33 mouse cellular contexts compared by ENCODE assay signal in the genomic region with DNA sequence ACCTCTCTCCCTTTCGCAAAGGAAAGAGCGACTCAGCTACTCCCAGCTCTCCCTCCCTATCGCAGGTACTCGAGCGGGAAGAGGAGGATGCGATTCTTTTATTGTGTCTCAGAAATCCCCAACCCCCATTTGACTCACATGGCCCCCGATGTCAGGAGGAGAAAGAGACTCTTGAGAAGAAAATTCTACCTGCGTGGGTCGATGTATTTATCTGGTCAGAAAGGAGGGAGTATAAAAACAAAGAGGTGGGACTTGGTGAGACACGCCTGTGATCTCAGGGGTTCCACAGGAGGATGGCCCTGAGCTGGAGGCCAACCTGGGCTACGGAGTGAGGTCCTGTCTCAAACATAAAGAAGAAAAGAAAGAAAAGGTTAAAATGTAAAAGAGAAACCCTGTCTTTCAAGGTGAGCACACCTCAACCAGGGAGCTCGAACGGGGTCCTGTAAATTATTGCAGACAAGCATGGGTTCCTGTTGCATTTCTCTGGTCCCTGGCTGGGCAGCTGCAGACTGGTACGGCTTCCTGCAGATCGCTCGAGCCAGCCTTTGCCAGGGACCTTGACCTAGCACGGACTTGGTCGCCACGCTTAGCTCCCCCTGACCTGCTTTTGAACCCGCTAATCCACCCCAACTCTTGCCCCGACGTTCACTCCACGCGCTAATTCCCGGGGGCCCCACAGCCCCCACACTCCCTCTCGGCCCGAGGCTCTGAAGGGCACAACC. TPM values are rescaled to one million over a fixed set of nuclear protein-coding genes. Genes with fewer than 3 reads are reported as not detected.
A peak's percentile ranks its signal among the peaks of the same experiment; 100 is the strongest.
DNase-seq lines count a peak whose midpoint lies in the region; ATAC-seq and TF ChIP-seq lines count a peak whose summit lies in the region.
"Had no signal": no experiment of that assay in that cellular context is flagged by ENCODE, and none has a peak within 500 bp of the region (broad histone marks: within the 10 kb centered on the region; RNA-seq: fewer than 3 reads in every experiment).

No protein-coding gene starts in this region.

- peaks cover 92% of the 10 kb centered on the region for H3K27me3 ChIP-seq in hindbrain, embryonic 11.5 days (ENCODE audit: control insufficient read depth, insufficient read depth, low read length)
- peaks cover 77% of the 10 kb centered on the region for H3K27me3 ChIP-seq in hindbrain, postnatal 0 days (ENCODE audit: insufficient read depth, low read length)
- H3K27me3 ChIP-seq in E14TG2a.4 (ENCODE audit: insufficient read depth, low read length), result peaks cover 91% of the 10 kb centered on the region
- H3K27me3 ChIP-seq in limb, embryonic 11.5 days (ENCODE audit: control insufficient read depth, insufficient read depth, low read length), result peaks cover 85% of the 10 kb centered on the region

- intact Hi-C loops in gastrocnemius, postnatal 14 days (cut with DNase I; ENCODE audit: low total_unique reads), result no loop called here

- no peak for TF ChIP-seq CTCF in hindbrain, postnatal 0 days (IDR thresholded peaks at IDR 0.05; ENCODE audit: low read depth)
- no peak for TF ChIP-seq CTCF in E14TG2a.4 (conservative IDR thresholded peaks at IDR 0.05; ENCODE audit: low read length)

- DNase-seq in hindbrain, embryonic 11.5 days (ENCODE audit: low spot score), result peak; percentile 61
- no peak for DNase-seq in hindbrain, postnatal 0 days (ENCODE audit: low spot score)
- DNase-seq in ZHBTc4 (ENCODE audit: low read depth, low spot score), result peak; percentile 57
- peak; percentile 56 for DNase-seq in limb, embryonic 11.5 days (ENCODE audit: low spot score)
- no peak for DNase-seq in kidney, adult 8-10 months
- no peak for DNase-seq in gastrocnemius, postnatal 14 days
- DNase-seq: adrenal gland, adult 8-10 months; cerebellum, adult 11 months; cerebellum, adult 9-10 months; cerebellum, postnatal 36 days; gastrocnemius, adult 2 months; heart, adult 2 months; heart, postnatal 4 days; kidney, adult 11 months; kidney, postnatal 36 days; layer of hippocampus, postnatal 36 days; right cerebral cortex, postnatal 14 days had no signal

- H3K36me3 ChIP-seq in hindbrain, embryonic 11.5 days (ENCODE audit: control insufficient read depth, insufficient read depth, low read length), result no peaks in the 10 kb centered on the region
- H3K36me3 ChIP-seq in hindbrain, postnatal 0 days (ENCODE audit: insufficient read depth, low read length), result no peaks in the 10 kb centered on the region
- no peaks in the 10 kb centered on the region for H3K36me3 ChIP-seq in E14TG2a.4 (ENCODE audit: insufficient read depth, low read length)
- no peaks in the 10 kb centered on the region for H3K36me3 ChIP-seq in limb, embryonic 11.5 days (ENCODE audit: control insufficient read depth, insufficient read depth, low read length)
- H3K36me3 ChIP-seq: embryonic facial prominence, embryonic 12.5 days; forebrain, embryonic 15.5 days; heart, embryonic 12.5 days; kidney, embryonic 15.5 days; limb, embryonic 12.5 days; lung, embryonic 15.5 days; midbrain, embryonic 13.5 days; stomach, embryonic 15.5 days had no signal

- 0 out of 2 replicates have a peak, but pooled peaks cover 2% of the 10 kb centered on the region for H3K4me1 ChIP-seq in hindbrain, embryonic 11.5 days (replicated peaks; ENCODE audit: control insufficient read depth, insufficient read depth, low read length)
- H3K4me1 ChIP-seq in hindbrain, postnatal 0 days (ENCODE audit: insufficient read depth, low read length), result no peaks in the 10 kb centered on the region
- peaks cover 49% of the 10 kb centered on the region for H3K4me1 ChIP-seq in E14TG2a.4 (replicated peaks; ENCODE audit: low read depth, low read length)
- peaks cover 10% of the 10 kb centered on the region; the same call in 1 of the 2 replicates for H3K4me1 ChIP-seq in limb, embryonic 11.5 days (ENCODE audit: control insufficient read depth, insufficient read depth, low read length)
- H3K4me1 ChIP-seq: stomach, embryonic 15.5 days had no signal

- no peaks in the 10 kb centered on the region for H3K9me3 ChIP-seq in hindbrain, embryonic 11.5 days (ENCODE audit: control insufficient read depth, low read length)
- no peaks in the 10 kb centered on the region for H3K9me3 ChIP-seq in hindbrain, postnatal 0 days (ENCODE audit: low read length)
- no peaks in the 10 kb centered on the region for H3K9me3 ChIP-seq in E14TG2a.4 (ENCODE audit: low read length)
- no peaks in the 10 kb centered on the region for H3K9me3 ChIP-seq in limb, embryonic 11.5 days (ENCODE audit: control insufficient read depth, low read length)
- H3K9me3 ChIP-seq: embryonic facial prominence, embryonic 12.5 days; forebrain, embryonic 15.5 days; heart, embryonic 12.5 days; kidney, embryonic 15.5 days; limb, embryonic 12.5 days; lung, embryonic 15.5 days; midbrain, embryonic 13.5 days; stomach, embryonic 15.5 days had no signal

- H3K4me3 ChIP-seq in hindbrain, embryonic 11.5 days (ENCODE audit: low read depth, low read length), result no peak overlapping the region
- no peak overlapping the region for H3K4me3 ChIP-seq in hindbrain, postnatal 0 days (ENCODE audit: low read length)
- peak overlapping the region; percentile 57 for H3K4me3 ChIP-seq in E14TG2a.4 (replicated peaks; ENCODE audit: low read length)
- no peak overlapping the region for H3K4me3 ChIP-seq in limb, embryonic 11.5 days (ENCODE audit: low read depth, low read length)
- H3K4me3 ChIP-seq: forebrain, embryonic 15.5 days; gastrocnemius, adult 2 months; heart, adult 2 months; lung, embryonic 15.5 days; midbrain, embryonic 13.5 days; stomach, embryonic 15.5 days had no signal

- no peak overlapping the region for H3K27ac ChIP-seq in hindbrain, embryonic 11.5 days (ENCODE audit: low read depth, low read length)
- no peak overlapping the region for H3K27ac ChIP-seq in hindbrain, postnatal 0 days
- H3K27ac ChIP-seq in limb, embryonic 11.5 days (replicated peaks; ENCODE audit: low read depth, low read length), result no peak overlapping the region
- H3K27ac ChIP-seq: embryonic facial prominence, embryonic 12.5 days; forebrain, embryonic 15.5 days; gastrocnemius, adult 2 months; heart, adult 2 months; kidney, embryonic 15.5 days; limb, embryonic 12.5 days; lung, embryonic 15.5 days; midbrain, embryonic 13.5 days; stomach, embryonic 15.5 days had no signal

- 2% methylated on average over 27 of the region's 27 CpGs for WGBS in hindbrain, embryonic 11.5 days
- WGBS in hindbrain, postnatal 0 days, result under 1% methylated on average over 27 of the region's 27 CpGs
- 1% methylated on average over 27 of the region's 27 CpGs for WGBS in limb, embryonic 11.5 days

- H3K9ac ChIP-seq in hindbrain, embryonic 11.5 days (ENCODE audit: low read depth, low read length), result no peak overlapping the region
- no peak overlapping the region for H3K9ac ChIP-seq in hindbrain, postnatal 0 days (replicated peaks; ENCODE audit: low read length)
- H3K9ac ChIP-seq in limb, embryonic 11.5 days (ENCODE audit: low read length), result no peak overlapping the region
- H3K9ac ChIP-seq: embryonic facial prominence, embryonic 12.5 days; forebrain, embryonic 15.5 days; heart, embryonic 12.5 days; kidney, embryonic 15.5 days; limb, embryonic 12.5 days; lung, embryonic 15.5 days; midbrain, embryonic 13.5 days; stomach, embryonic 15.5 days had no signal

- no peak overlapping the region for H3K4me2 ChIP-seq in hindbrain, embryonic 11.5 days (replicated peaks; ENCODE audit: low read depth, low read length)
- no peak overlapping the region for H3K4me2 ChIP-seq in hindbrain, postnatal 0 days (ENCODE audit: low read depth, low read length)
- no peak overlapping the region for H3K4me2 ChIP-seq in limb, embryonic 11.5 days (ENCODE audit: low read depth, severe bottlenecking)
- H3K4me2 ChIP-seq: forebrain, embryonic 15.5 days; liver, embryonic 11.5 days; lung, embryonic 15.5 days; stomach, embryonic 15.5 days had no signal

- ATAC-seq in hindbrain, embryonic 11.5 days (ENCODE audit: low FRiP score), result no peak
- no peak for ATAC-seq in hindbrain, postnatal 0 days
- no peak for ATAC-seq in limb, embryonic 11.5 days (ENCODE audit: insufficient number of reproducible peaks, low FRiP score, low TSS enrichment, low read depth)
- ATAC-seq: forebrain, embryonic 15.5 days had no signal

RNA-seq across cellular contexts. Expression of a gene that starts 7.9 kb away (rescaled TPM):
- 0.23 and 0.39 TPM in 2 replicates for polyA plus RNA-seq in hindbrain, embryonic 11.5 days (2014; fragmentation: Nextera tagmentation; extraction: Ambion mirVana)
- not detected in 2 replicates for total RNA-seq in hindbrain, postnatal 0 days (2014; rRNA removed)
- not detected in 2 replicates for polyA plus RNA-seq in hindbrain, postnatal 0 days (2015; fragmentation: Nextera tagmentation; extraction: Ambion mirVana)
- 1.5 and 2.7 TPM in 2 replicates for polyA plus RNA-seq in limb, embryonic 11.5 days (2014; fragmentation: Nextera tagmentation; extraction: Ambion mirVana)
- total RNA-seq in gastrocnemius, postnatal 14 days (2021), result not detected
- total RNA-seq: adrenal gland, adult 8-10 months; gastrocnemius, adult 2 months; gastrocnemius, postnatal 4 days; heart, adult 2 months; heart, postnatal 4 days; layer of hippocampus, postnatal 36 days; megakaryocyte, adult 5-6 weeks had no signal
- polyA plus RNA-seq: heart, adult 2 months; heart, postnatal 0 days; kidney, embryonic 15.5 days; liver, embryonic 11.5 days; liver, embryonic 16.5 days; lung, embryonic 15.5 days; neural tube, embryonic 11.5 days; small intestine, adult 2 months; stomach, embryonic 15.5 days had no signal

RNA-seq across cellular contexts. Expression of a gene that starts 25.5 kb away (rescaled TPM):
- polyA plus RNA-seq in hindbrain, embryonic 11.5 days (2014; fragmentation: Nextera tagmentation; extraction: Ambion mirVana), result not detected in 2 replicates
- total RNA-seq in hindbrain, postnatal 0 days (2014; rRNA removed), result not detected in 2 replicates
- polyA plus RNA-seq in hindbrain, postnatal 0 days (2015; fragmentation: Nextera tagmentation; extraction: Ambion mirVana), result not detected in 2 replicates
- not detected in 2 replicates for polyA plus RNA-seq in limb, embryonic 11.5 days (2014; fragmentation: Nextera tagmentation; extraction: Ambion mirVana)
- total RNA-seq in gastrocnemius, postnatal 14 days (2021), result not detected
- total RNA-seq: gastrocnemius, adult 2 months; gastrocnemius, postnatal 4 days; layer of hippocampus, postnatal 36 days; megakaryocyte, adult 5-6 weeks had no signal
- polyA plus RNA-seq: embryonic facial prominence, embryonic 12.5 days; forebrain, embryonic 15.5 days; heart, embryonic 12.5 days; kidney, embryonic 15.5 days; limb, embryonic 12.5 days; liver, embryonic 11.5 days; lung, embryonic 15.5 days; midbrain, embryonic 13.5 days; neural tube, embryonic 11.5 days; small intestine, adult 2 months had no signal

RNA-seq across cellular contexts. Expression of a gene that starts 39.6 kb away (rescaled TPM):
- polyA plus RNA-seq in hindbrain, embryonic 11.5 days (2014; fragmentation: Nextera tagmentation; extraction: Ambion mirVana), result 0.15 TPM in 1 of 2 replicates, not detected in the other
- not detected in 2 replicates for total RNA-seq in hindbrain, postnatal 0 days (2014; rRNA removed)
- not detected in 2 replicates for polyA plus RNA-seq in hindbrain, postnatal 0 days (2015; fragmentation: Nextera tagmentation; extraction: Ambion mirVana)
- polyA plus RNA-seq in limb, embryonic 11.5 days (2014; fragmentation: Nextera tagmentation; extraction: Ambion mirVana), result 0.27 TPM in 1 of 2 replicates, not detected in the other
- total RNA-seq in gastrocnemius, postnatal 14 days (2021), result not detected
- total RNA-seq: adrenal gland, adult 8-10 months; gastrocnemius, adult 2 months; gastrocnemius, postnatal 4 days; heart, adult 2 months; heart, postnatal 4 days; megakaryocyte, adult 5-6 weeks had no signal
- polyA plus RNA-seq: heart, embryonic 12.5 days; heart, postnatal 0 days; limb, embryonic 12.5 days; liver, embryonic 11.5 days; liver, embryonic 16.5 days; midbrain, embryonic 13.5 days; neural tube, embryonic 11.5 days; small intestine, adult 2 months had no signal

RNA-seq across cellular contexts. Expression of a gene that starts 47.2 kb away (rescaled TPM):
- polyA plus RNA-seq in hindbrain, embryonic 11.5 days (2014; fragmentation: Nextera tagmentation; extraction: Ambion mirVana), result not detected in 2 replicates
- total RNA-seq in hindbrain, postnatal 0 days (2014; rRNA removed), result 0.05 and 0.11 TPM in 2 replicates
- 0.09 TPM in 1 of 2 replicates, not detected in the other for polyA plus RNA-seq in hindbrain, postnatal 0 days (2015; fragmentation: Nextera tagmentation; extraction: Ambion mirVana)
- polyA plus RNA-seq in limb, embryonic 11.5 days (2014; fragmentation: Nextera tagmentation; extraction: Ambion mirVana), result not detected in 2 replicates
- not detected for total RNA-seq in gastrocnemius, postnatal 14 days (2021)
- total RNA-seq: adrenal gland, adult 8-10 months; gastrocnemius, adult 2 months; heart, postnatal 4 days; layer of hippocampus, postnatal 36 days; megakaryocyte, adult 5-6 weeks had no signal
- polyA plus RNA-seq: embryonic facial prominence, embryonic 12.5 days; forebrain, embryonic 15.5 days; heart, adult 2 months; limb, embryonic 12.5 days; lung, embryonic 15.5 days; midbrain, embryonic 13.5 days; neural tube, embryonic 11.5 days; small intestine, adult 2 months had no signal

RNA-seq across cellular contexts. Expression of a gene that starts 59.3 kb away (rescaled TPM):
- 0.12 TPM in 1 of 2 replicates, not detected in the other for polyA plus RNA-seq in hindbrain, embryonic 11.5 days (2014; fragmentation: Nextera tagmentation; extraction: Ambion mirVana)
- not detected in 2 replicates for total RNA-seq in hindbrain, postnatal 0 days (2014; rRNA removed)
- 0.10 TPM in 1 of 2 replicates, not detected in the other for polyA plus RNA-seq in hindbrain, postnatal 0 days (2015; fragmentation: Nextera tagmentation; extraction: Ambion mirVana)
- 0.16 TPM in 1 of 2 replicates, not detected in the other for polyA plus RNA-seq in limb, embryonic 11.5 days (2014; fragmentation: Nextera tagmentation; extraction: Ambion mirVana)
- total RNA-seq in gastrocnemius, postnatal 14 days (2021), result not detected
- total RNA-seq: gastrocnemius, adult 2 months; gastrocnemius, postnatal 4 days; heart, adult 2 months; heart, postnatal 4 days; layer of hippocampus, postnatal 36 days; megakaryocyte, adult 5-6 weeks had no signal
- polyA plus RNA-seq: heart, embryonic 12.5 days; kidney, embryonic 15.5 days; liver, embryonic 16.5 days; lung, embryonic 15.5 days; neural tube, embryonic 11.5 days; small intestine, adult 2 months; stomach, embryonic 15.5 days had no signal

Comparison
In these comparisons a context has a peak if more than half of its experiments do, and no peak if none do; other contexts are left out.
1. DNase-seq: peak in hindbrain, embryonic 11.5 days (single experiment), ZHBTc4 (single experiment) and limb, embryonic 11.5 days (single experiment); none in hindbrain, postnatal 0 days (single experiment), kidney, adult 8-10 months (0 of 2) and gastrocnemius, postnatal 14 days (single experiment).